Mouse (Mus musculus): ENCODE measurements around the gene Anp32b.

The Anp32b gene

DNA sequence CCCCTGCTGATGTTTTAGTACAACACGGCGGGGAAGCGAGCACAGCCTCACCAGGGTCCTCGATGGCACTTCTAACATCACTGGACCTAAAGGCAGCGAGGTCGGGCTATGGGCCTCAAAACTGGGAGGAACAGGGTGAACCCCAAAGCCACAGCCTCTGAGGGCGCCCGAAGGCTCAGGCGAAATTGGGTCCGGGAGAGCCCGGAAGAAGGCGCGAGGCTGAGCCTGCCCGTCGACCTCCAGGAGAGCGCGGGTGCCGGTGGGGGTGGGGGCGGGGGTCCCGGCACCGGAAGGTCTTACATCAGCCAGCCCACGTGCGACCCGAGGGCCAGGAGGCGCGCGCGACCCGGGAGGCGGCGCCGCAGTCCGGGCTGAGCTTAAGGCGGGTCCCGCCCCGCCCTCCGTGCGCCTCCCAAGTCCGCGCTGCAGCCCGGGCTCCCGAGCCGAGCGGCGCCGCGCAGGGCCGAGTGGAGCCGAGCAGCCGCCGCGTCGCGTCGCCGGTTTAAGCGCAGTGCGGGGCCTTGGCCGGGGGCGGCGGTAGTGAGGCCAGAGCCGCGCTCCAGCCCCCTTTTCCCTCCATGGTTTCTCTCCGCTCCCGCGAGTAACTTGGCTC is at the start of gene Anp32b:
TSS of gene Anp32b (plus strand) at position 384 of the 613 bp plus-strand sequence.
- in situ Hi-C loops (cut with MboI; ENCODE audit: low sequenced_read_pairs) = no loop called here

DNA sequence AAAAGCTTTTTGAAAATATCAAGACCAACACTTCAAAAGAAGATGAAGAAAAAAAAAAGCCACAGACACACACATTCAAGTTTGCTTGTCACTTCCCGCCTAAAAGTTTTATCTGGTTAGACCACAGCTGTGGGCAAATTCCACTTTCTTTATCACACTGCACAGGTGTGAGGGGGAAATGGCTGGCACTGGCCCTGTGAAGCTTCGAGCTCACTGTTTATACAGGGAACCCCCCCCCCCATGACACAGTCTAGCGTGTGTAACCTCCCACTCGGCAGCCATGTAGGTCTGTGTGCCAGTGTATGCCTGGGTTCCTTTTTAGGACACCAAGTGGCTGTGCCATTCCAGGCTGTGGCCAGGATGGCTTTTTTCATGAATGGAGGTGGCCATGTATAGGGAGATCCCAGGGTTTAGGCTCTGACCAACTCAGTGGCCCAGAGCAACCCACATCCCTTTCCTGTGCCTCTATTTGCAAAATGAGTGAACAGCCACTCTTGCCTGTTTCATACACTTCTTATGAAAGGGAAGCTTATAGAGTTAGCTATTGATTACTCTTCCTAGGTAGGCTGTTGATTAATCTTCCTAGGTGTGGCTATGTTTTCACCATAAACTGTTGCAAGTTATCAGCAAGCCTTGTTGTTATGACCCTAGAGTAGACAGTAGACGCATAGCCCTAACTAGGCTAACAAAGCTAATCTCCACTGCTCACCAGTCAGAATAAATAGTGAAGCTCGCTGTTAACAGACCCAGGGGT is 46.5 kb upstream of the Anp32b start:
- in situ Hi-C loops (cut with MboI; ENCODE audit: low sequenced_read_pairs) = loop anchor here (5.0 kb wide), 1 partner anchor 33 kb away; no protein-coding TSS in a partner anchor

DNA sequence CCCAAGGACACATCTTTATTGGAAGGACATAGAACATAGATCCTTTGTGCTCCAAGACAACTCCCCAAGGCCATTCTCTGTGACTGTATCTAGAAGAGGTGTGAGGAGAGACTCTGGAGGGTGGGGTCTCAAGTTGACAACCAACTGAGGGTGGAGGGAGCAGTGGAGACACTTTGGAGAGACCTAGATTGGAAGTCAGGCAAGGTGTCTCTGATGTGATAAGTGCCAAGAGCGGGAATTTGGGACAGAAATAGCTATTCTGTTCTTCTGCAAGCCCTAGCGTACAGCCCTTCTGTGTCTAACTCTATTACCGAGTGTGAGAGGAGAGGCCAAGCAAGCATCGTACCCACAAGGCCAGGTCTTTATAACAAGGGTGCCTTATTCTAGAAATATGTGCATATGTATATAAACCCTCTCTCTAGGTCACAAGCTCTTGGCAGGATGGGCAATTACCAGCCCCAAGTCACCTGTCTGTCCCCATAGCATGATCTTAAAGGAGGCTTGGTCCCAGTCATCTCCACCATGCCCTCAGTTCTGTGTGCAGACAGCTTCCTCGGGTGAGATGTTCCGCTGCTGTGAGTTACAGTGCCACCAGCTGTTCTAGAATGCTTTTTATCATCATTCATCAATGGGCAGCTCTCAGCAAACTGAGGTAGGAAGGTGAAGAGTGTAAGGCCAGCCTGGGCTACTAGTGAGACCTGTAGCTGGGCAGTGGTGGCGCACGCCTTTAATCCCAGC is 43.6 kb upstream of the Anp32b start:
- in situ Hi-C loops (cut with MboI; ENCODE audit: low sequenced_read_pairs) = no loop called here

DNA sequence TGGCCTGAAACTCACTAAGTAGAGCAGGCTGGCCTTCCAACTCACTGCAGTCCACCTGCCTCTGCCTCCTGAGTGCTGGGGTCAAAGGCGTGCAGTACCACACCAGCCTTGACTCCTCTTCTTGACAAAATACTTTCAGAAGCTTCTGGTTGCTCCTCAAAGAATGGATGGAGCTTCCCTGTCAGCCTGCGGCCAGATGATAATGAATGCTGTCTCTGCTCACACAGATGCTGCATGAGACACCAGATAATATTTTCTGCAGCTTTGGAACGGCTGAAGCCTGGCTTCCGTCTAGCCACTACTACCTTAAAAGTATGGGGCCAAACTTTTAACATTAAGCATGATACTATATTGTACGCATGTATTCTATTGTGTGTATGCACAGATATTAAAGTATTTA is 40.0 kb upstream of the Anp32b start:
- in situ Hi-C loops (cut with MboI; ENCODE audit: low sequenced_read_pairs) = no loop called here

DNA sequence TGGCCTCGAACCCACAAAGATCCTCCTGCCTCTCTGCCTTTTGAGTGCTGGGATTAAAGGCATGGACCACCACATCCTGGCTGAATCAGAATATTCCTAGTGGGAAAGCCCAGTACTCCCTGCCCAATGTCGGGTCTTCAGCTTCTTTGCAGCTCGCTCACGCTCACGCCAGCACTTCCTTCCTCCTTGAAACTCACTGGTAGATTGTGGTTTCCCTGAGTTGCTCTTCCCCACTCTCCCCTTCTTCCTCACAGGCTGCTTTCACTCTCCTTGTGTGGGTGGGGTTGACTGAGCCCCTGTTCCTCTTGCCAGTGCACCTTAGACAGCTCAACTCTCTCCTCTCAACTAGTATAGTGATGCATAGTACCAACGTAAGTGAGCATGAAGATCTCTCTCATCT is 39.2 kb upstream of the Anp32b start:
- in situ Hi-C loops (cut with MboI; ENCODE audit: low sequenced_read_pairs) = no loop called here

DNA sequence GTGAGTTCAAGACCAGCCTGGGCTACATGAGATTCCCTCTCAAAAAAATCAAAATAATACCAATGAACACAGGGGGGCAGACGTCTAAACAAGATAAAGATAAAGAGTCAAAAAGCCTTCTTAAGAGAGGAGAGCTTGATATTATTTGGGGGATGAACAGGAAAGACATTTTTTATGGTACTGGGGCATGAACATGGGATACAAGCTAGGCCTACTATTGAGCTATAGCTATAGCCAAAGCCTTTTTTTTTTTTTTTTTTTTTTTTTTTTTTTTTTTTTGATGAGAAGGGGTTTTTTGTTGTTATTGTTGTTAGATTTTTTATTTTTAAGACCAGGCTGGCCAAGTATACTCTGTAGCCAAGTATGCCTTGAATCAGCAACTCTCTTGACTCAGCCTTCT is 38.6 kb upstream of the Anp32b start:
- in situ Hi-C loops (cut with MboI; ENCODE audit: low sequenced_read_pairs) = no loop called here

DNA sequence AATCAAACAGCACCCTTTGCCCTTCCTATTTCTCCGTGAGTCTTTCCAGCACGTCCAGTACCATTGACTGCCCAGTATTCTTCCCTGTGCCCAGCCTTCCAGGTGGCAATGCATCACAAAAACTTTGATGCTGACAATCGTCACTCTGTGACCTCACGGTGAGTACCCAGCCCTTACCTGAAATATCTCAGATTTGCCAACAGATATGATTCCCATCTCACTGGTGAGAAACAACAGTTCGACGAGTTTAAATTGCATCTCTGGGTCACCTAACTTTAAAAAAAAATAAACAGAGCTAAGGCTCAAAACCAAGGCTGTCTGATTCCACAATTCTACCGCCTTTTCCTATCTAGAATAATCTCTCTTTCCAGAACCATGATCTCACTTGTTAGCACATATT is 37.3 kb upstream of the Anp32b start, which contains the start of gene Hemgn:
TSS of gene Hemgn (minus strand) at position 101 of the 400 bp plus-strand sequence.
- in situ Hi-C loops (cut with MboI; ENCODE audit: low sequenced_read_pairs) = no loop called here

DNA sequence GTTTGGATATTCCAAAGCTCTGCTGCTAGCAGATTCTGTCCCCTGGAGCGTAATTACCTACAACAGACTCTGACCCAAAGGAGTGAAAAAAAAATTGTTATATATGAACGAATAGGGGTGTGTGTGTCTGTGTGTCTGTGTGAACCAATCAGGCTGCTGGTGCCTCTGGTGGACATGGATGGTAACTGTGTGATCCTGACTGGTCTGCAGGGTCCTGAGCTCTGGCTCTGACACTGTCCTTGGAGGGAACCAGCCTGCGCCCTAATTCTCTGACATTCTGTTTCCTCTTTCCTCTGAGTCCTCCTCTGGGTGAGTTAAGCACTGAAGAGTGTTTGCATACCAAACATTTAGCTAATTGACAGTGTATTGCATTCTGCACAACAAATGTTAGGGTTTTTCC is 33.2 kb upstream of the Anp32b start:
- in situ Hi-C loops (cut with MboI; ENCODE audit: low sequenced_read_pairs) = no loop called here

DNA sequence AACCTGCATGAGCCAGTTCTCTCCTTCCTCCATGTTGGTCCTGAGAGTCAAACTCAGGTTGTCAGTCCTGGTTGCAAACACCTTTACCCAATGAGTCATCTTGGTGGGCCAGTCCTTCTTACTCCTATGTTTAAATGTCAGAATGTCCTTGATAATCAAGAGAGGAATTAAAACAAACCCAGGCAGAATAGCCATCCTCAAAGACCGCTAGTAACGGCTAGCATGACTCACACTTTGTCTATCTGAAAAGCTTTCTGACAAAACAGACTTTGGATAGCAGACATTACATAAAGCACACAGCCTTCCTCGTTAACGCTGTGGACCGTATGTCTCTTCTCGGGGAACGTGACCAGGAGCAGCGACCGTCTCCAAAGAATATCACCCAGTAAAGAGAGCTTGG is 31.9 kb upstream of the Anp32b start:
- in situ Hi-C loops (cut with MboI; ENCODE audit: low sequenced_read_pairs) = no loop called here

DNA sequence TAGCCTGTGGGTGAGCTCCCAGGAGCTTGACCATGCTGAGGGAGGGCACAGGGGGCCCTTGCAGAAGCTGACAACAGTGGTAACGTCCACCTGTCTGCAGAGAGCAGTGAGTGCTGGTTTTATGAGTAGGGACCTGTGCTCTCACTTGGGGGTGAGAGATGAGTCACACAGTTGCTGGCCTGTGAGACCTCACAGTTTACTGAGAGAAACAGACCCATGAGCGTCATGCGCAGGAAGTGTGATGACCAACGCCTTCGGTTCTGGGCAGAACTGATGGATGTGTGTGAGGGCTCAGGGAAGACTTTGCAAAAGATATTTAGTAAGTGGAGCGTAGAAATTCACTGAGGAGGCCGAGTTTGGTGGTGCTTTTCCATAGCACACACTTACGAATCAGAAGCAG is 28.1 kb upstream of the Anp32b start:
- in situ Hi-C loops (cut with MboI; ENCODE audit: low sequenced_read_pairs) = no loop called here

DNA sequence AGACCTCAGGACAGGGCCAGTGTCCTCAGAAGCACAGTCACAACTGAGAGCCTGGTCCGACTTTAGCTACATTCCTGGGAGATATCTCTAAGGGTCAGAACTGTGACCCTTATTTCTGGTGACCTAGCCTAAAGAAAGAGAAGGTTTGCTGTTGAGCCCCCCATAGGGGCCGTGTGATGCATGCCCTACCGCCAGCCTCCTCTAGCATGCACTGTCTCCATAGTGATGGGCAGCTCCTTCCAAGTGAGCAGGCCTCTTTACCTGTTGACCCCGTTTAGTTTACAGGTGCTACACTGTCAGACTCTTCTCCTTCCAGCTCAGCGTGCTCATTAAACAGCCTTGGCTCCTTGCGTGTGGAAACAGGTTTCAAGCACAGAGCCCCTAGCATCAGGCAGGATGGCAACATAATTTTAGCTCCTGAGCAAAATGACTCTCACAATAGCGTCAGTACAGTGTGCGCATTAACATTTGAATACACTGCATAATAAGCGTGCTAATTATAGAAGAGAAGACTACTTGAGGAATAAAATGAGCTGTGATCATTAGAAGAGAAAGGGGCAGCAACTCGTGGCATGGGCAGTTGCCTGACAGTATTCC is 21.7 kb upstream of the Anp32b start:
- in situ Hi-C loops (cut with MboI; ENCODE audit: low sequenced_read_pairs) = no loop called here

DNA sequence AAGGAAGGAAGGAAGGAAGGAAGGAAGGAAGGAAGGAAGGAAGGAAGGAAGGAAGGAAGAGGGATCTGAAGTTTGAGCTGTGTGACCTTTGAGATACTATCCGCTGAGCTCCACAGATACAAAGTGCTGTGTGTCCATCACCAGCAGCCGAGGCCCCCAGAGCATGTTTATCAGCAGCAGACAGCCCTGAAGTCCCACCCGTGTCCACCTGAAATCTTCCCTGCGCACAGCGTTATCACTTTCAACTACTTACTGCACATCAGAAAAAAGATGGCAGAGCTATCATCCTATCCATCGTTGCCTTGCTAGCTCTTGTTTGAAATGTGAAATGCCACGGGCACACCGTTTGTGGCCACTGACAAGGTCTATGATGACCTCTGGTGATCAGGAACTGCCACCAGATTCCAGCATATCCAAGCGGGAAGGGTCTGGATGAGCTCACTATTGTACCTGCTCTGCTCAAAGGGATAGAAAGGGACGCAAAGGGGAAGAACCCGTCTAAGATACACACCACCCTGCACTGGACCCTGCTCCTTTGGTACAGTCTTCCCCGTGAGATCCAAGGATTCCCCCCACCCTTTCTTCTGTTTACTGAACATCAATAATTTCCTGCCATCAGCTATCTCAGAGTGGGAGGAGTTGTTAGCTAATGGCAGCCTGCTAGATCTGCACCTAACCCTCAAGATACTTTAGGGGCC is 18.2 kb upstream of the Anp32b start:
- in situ Hi-C loops (cut with MboI; ENCODE audit: low sequenced_read_pairs) = no loop called here

DNA sequence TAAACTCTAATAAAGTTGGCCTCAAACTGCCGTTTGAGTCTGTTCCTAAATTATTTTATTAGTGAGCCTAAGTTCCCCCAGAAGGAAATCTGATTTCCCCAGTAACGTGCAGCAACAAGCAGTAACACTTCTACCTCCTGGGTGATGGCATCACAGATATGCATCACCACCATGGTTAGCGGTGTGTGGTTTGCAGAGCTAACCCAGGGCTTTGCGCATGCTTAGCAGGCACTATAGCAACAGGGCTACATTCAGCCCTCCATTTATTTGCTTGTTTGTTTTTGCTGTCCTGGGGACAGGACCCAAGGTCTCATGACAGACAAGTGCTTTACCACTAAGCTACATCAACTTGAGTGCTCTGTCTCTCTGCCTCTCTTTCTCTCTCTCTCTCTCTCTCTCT is 8.2 kb upstream of the Anp32b start:
- in situ Hi-C loops (cut with MboI; ENCODE audit: low sequenced_read_pairs) = no loop called here

DNA sequence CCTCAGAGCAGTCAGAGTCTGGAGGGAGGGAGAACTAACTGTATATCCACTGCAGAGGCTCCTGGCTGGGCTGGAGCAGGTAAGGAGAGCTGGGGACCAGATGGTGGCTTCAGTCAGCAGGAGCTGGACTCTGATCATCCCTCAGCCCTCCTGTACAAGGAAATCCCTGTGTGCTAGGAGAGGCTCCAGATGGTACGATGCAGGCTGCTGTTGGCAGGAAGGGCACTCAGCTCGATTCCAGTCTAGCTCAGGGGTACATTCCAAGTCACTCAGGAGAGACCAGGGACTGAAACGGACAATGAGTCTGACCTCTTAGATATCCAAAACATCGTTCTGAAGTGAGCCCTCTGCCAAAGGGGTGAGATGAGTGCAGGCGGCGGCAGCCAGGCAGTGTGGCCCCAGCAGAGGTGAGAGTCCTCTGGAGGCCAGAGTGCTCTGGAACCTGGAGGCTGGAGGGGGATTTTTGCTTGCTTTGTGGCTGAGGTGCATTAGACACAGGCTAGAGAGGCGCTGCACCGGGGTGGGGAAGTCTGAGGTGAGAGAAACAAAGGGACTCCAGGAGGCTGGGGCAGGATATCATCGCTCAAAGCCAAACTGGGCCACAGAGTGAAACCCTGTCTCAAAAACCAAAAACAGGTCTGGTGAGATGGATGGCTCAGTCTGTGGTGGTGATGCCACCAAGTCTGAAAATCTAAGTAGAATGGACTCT is 5.3 kb upstream of the Anp32b start:
- in situ Hi-C loops (cut with MboI; ENCODE audit: low sequenced_read_pairs) = no loop called here

DNA sequence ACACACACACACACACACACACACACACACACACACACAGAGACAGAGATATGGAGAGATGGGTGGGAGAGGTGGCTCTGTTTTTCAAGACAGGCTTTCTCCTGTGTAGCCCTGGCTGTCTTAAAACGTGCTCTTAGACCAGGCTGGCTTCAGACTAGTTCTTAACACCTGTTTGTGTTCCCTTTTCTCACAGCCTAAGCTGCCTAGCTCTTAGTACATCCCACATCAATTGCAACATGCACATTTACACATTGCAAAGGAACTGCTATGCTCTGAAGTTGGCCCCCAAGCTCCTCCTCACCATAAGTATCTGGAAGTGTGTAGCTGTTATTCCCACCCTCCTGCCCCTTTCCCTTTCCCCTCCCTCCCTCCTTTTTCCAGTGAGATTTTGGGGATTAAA is 3.2 kb upstream of the Anp32b start:
- in situ Hi-C loops (cut with MboI; ENCODE audit: low sequenced_read_pairs) = no loop called here

DNA sequence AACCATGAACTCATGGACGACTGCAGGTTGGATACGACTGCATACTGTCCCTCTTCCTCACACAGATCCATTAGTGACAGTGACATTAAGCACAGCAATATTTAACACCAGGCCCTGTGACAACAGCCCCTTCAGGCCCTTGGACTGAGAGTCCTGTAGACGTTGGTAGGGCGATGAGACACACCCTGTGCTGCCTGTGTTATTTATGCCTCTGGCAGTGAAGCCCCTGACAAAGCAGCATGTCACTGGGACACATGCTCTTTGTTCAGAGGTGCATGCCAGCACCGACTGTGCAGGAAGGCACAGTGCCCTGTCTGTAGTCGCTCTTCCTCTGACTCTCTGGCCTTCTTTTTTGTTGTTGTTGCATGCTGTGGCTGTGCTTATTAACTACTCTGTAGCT is 1.8 kb upstream of the Anp32b start:
- in situ Hi-C loops (cut with MboI; ENCODE audit: low sequenced_read_pairs) = no loop called here

DNA sequence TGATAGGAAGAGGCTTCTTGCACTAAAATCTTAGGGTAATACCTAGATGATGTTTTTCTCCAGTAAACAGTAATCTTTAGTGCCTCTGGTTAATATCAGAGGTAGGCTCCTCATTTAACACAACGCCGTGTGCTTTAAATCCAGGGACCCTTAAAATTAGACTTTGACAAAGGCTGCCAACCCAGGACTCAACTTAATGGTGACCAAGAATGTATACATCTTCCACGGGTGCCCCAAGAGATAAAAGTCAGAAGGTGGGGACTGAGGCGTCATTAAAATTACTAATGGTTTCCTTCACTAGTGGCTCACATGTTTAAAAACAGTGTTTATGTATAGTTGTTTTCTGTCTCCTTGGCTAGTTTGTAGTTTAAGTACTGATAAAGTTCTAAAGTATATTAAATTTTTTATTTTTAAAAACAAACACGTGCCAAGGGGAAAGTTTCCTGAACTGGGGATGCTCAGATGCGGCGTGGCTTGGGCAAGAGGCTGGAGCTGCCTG is 633 bp upstream of the Anp32b start:
- in situ Hi-C loops (cut with MboI; ENCODE audit: low sequenced_read_pairs) = no loop called here

DNA sequence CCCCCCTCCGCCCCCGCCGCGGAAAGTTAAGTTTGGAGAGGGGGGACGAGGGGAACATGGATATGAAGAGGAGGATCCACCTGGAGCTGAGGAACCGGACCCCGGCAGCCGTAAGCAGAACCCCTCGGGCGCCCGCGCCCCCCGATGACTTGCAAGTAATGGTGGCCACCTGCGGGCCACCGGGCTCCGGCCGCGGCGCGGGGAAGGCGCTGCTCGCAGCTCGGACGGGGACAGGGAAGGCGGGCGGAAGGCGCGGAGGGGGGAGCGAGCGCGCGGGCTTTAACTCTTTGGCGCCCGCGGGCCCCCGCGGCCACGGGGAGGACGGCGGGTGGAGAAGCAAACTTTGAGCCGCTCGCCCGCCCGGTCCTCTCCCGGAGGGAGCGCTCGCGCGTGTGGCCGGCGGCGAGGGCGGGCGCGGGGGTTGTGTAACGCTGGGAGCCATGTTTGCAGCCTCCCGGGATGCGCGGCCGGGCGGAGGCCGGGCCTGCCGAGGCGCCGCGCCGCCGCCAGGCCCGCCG is 597 bp downstream of the Anp32b start:
- in situ Hi-C loops (cut with MboI; ENCODE audit: low sequenced_read_pairs) = no loop called here

DNA sequence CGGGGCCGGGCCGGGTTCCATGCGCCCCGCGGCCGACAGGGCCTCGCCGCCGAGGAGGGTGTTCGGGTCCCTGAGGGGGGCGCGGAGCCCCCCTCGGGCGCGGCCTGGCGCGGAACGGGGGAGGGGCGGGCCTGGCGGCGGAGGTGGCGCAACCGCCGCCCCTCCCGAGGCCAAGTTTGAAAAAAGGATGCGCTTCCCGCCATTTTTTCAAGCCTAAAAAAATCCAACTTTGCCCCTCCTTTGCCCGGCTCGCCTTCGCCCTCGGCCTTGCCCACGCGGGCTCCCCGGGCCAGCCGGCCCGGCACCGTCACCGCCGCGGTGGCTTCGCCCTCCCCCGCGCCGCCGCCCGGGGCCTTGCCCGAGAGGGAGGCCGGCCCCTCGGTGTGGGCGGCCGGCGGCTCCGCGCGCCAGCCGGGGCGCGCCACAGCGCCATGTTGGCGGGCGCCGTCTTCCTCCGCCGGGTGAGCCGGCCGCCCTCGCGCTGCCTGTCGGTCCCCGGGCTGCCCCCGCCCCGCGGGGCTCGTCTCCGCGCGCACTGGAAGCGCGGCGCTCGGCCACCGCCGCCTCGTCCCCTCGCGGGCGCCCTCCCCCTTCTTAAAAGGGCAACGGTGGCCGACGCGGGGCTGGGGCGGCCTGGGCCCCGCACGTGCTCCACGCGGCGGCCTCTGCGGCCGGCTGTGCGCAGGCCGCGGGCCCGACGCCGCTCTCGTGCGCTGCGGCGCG is 1.2 kb downstream of the Anp32b start:
- in situ Hi-C loops (cut with MboI; ENCODE audit: low sequenced_read_pairs) = no loop called here
